Mouse (Mus musculus): Measurements from ENCODE around the gene Wdr54. TPM values are rescaled to one million over a fixed set of nuclear protein-coding genes. Genes with fewer than 3 reads are reported as not detected.
"Not testable (repeated sequence)": the region's sequence is repeated elsewhere in the genome, so short reads cannot be mapped to it uniquely, and the experiment has no call there.

Gene Wdr54
- polyA plus RNA-seq, 1 experiment from 2014 or later, result 15.4 TPM

- Histone ChIP-seq H3K9ac (no peak overlapping the region), H3K36me3 (replicated peaks) (0 out of 2 replicates have a peak, but pooled peaks cover 6% of the 10 kb centered on the region), H3K27ac (peak overlapping the region; percentile 26), H3K27me3 (no peaks in the 10 kb centered on the region), H3K4me3 (replicated peaks) (0 out of 2 replicates have a peak overlapping the region, but pooled peaks have one; percentile 10), H3K4me1 (peaks cover 19% of the 10 kb centered on the region), H3K9me3 (no peaks in the 10 kb centered on the region), H3K4me2 (peak overlapping the region; percentile 3; the same call in 1 of the 2 replicates)
- WGBS, result 54% methylated on average over 9 of the region's 9 CpGs
- ATAC-seq (ENCODE audit: low FRiP score), result no peak
Measured at GRCm38 (mm10) chr6:83172240-83172920, 16.2 kb upstream of the Wdr54 start.

- H3K36me3 ChIP-seq (replicated peaks), result 0 out of 2 replicates have a peak, but pooled peaks cover 6% of the 10 kb centered on the region
- H3K27me3 ChIP-seq, result no peaks in the 10 kb centered on the region
- no peak for ATAC-seq (ENCODE audit: low FRiP score)
- no peaks in the 10 kb centered on the region for H3K9me3 ChIP-seq
- no peak overlapping the region for H3K27ac ChIP-seq
- no peak overlapping the region for H3K4me2 ChIP-seq
- no peak overlapping the region for H3K4me3 ChIP-seq (replicated peaks)
- peaks cover 32% of the 10 kb centered on the region for H3K4me1 ChIP-seq
- H3K9ac ChIP-seq, result no peak overlapping the region
- 85% methylated on average over 5 of the region's 5 CpGs for WGBS
Measured at GRCm38 (mm10) chr6:83171063-83171462, 14.9 kb upstream of the Wdr54 start.

- Histone ChIP-seq H3K27me3 (no peaks in the 10 kb centered on the region), H3K9me3 (no peaks in the 10 kb centered on the region), H3K4me2 (no peak overlapping the region), H3K36me3 (replicated peaks) (0 out of 2 replicates have a peak, but pooled peaks cover 6% of the 10 kb centered on the region), H3K4me1 (peaks cover 37% of the 10 kb centered on the region), H3K27ac (no peak overlapping the region), H3K4me3 (replicated peaks) (no peak overlapping the region), H3K9ac (no peak overlapping the region)
- 91% methylated on average over 5 of the region's 5 CpGs for WGBS
- no peak for ATAC-seq (ENCODE audit: low FRiP score)
Measured at GRCm38 (mm10) chr6:83169872-83170271, 13.7 kb upstream of the Wdr54 start.

DNA sequence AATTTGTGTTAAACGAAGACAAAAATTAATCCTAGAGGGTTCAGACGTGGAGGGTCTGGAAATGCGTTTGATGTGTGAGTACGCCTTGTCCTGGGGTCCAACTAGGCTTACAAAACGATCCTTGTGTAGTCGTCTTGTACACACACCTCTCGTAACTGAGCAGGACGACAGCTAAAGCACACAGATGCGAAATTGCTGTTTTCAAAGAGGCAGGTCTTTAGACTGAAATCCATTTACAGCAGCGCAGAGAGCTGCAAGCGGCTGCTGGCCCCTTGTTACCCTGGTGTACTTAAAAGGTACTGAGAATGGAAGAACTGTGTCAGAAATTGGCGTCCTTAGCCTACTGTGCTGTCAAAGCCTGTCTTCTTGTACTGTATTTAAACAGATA, 10.0 kb upstream of the Wdr54 start:
- no peaks in the 10 kb centered on the region for H3K9me3 ChIP-seq
- H3K36me3 ChIP-seq (replicated peaks), result no peaks in the 10 kb centered on the region
- H3K4me3 ChIP-seq (replicated peaks), result peak overlapping the region; percentile 79
- H3K27ac ChIP-seq, result peak overlapping the region; percentile 82
- H3K4me1 ChIP-seq, result peaks cover 42% of the 10 kb centered on the region
- H3K4me2 ChIP-seq, result peak overlapping the region; percentile 73
- ATAC-seq (ENCODE audit: low FRiP score), result no peak
- H3K9ac ChIP-seq, result peak overlapping the region; percentile 87
- WGBS, result under 1% methylated on average over 12 of the region's 12 CpGs
- peaks cover 23% of the 10 kb centered on the region for H3K27me3 ChIP-seq

DNA sequence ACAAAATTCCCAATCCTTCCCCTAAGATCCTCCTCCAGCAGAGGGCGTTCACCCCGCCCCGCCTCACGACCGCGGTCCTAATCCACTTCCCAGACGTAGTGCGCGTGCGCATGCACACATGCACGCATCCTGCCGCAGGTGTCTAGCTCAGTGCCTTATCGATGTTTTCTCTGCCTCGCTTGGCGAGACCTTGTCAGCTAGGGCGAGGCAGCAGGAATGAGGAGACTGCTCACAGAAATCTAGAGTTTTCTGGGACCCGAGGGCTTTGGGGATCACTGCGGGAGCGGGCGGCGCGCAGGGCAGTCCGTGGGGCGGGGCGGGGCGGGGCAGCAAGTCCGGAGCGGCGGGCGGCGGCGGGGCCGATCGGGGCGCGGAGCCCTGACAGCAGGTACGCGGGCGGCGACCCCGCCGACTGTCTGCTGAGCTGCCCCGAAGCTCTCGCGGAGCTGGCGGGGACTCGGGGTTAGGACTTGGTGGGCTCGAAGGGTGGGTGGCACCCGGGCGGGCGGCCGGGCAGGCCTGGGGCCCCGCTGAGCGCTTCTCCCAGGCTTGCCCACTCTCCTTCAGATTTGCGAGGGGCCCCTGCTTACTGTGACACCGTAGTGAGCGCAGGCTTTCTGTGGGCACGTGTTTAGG, 9.5 kb upstream of the Wdr54 start, which contains the start of gene Dctn1:
Gene Dctn1 (plus strand): TSS at position 314 of the 636 bp plus-strand sequence.
- H3K4me3 ChIP-seq (replicated peaks), result peak within 1 kb of the TSS; percentile 79
- ATAC-seq (ENCODE audit: low FRiP score), result peak; percentile 89

GRCm38 (mm10) chr6:83165026-83165606, 8.9 kb upstream of the Wdr54 start:
- WGBS, result 7% methylated on average over 6 of the region's 6 CpGs
- Histone ChIP-seq H3K9ac (peak overlapping the region; percentile 87), H3K36me3 (replicated peaks) (no peaks in the 10 kb centered on the region), H3K9me3 (no peaks in the 10 kb centered on the region), H3K27ac (peak overlapping the region; percentile 56; the same call in 1 of the 2 replicates), H3K27me3 (peaks cover 34% of the 10 kb centered on the region), H3K4me3 (replicated peaks) (peak overlapping the region; percentile 79), H3K4me2 (peak overlapping the region; percentile 73), H3K4me1 (peaks cover 37% of the 10 kb centered on the region)
- peak; percentile 18 for ATAC-seq (ENCODE audit: low FRiP score)

More for the DNA sequence above, 9.5 kb upstream of the Wdr54 start, which contains the start of gene Dctn1:
- WGBS, result under 1% methylated on average over 58 of the region's 58 CpGs
- Histone ChIP-seq H3K9me3 (no peaks in the 10 kb centered on the region), H3K27ac (peak within 1 kb of the TSS; percentile 82), H3K9ac (peak within 1 kb of the TSS; percentile 87), H3K27me3 (peaks cover 28% of the 10 kb centered on the region), H3K4me2 (peak within 1 kb of the TSS; percentile 73), H3K4me1 (peaks cover 37% of the 10 kb centered on the region), H3K36me3 (replicated peaks) (no peaks in the 10 kb centered on the region)

DNA sequence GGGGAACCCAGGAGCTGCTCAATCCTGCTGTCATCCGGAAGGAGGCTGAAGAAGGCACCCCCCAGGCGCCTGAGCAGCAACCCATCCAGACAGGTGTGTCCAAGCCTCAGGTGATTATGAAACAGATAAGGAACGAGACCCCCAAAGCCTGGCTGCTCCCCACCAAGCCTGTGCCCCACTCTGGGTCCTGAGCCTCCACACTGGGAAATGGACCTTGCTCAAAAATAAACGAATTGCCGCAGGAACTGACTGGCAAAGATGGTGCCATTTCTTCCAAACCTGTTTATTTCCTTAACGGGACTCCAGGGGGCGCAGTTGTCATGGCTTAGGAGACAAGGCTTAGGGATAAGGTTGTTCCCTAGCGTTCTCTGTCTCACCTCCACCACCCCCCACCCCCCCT, 6.5 kb upstream of the Wdr54 start:
- 2% methylated on average over 8 of the region's 8 CpGs for WGBS
- H3K9ac ChIP-seq, result no peak overlapping the region

GRCm38 (mm10) chr6:83161921-83162641, 5.9 kb upstream of the Wdr54 start:
- WGBS, result under 1% methylated on average over 49 of the region's 49 CpGs
- H3K9ac ChIP-seq, result 0 out of 2 replicates have a peak overlapping the region, but pooled peaks have one; percentile 22
- H3K36me3 ChIP-seq (replicated peaks), result no peaks in the 10 kb centered on the region
- no peaks in the 10 kb centered on the region for H3K9me3 ChIP-seq
- peak overlapping the region; percentile 27 for H3K4me3 ChIP-seq (replicated peaks)
- no peak for ATAC-seq (ENCODE audit: low FRiP score)
- H3K4me2 ChIP-seq, result peak overlapping the region; percentile 40
- no peak overlapping the region for H3K27ac ChIP-seq
- H3K4me1 ChIP-seq, result peaks cover 28% of the 10 kb centered on the region
- H3K27me3 ChIP-seq, result peaks cover 38% of the 10 kb centered on the region

More for the DNA sequence above, 6.5 kb upstream of the Wdr54 start:
- Histone ChIP-seq H3K27ac (no peak overlapping the region), H3K9me3 (no peaks in the 10 kb centered on the region), H3K4me2 (peak overlapping the region; percentile 40), H3K27me3 (peaks cover 38% of the 10 kb centered on the region), H3K4me3 (replicated peaks) (peak overlapping the region; percentile 27), H3K36me3 (replicated peaks) (no peaks in the 10 kb centered on the region), H3K4me1 (peaks cover 34% of the 10 kb centered on the region)
- no peak for ATAC-seq (ENCODE audit: low FRiP score)

GRCm38 (mm10) chr6:83161442-83161841, 5.2 kb upstream of the Wdr54 start:
- no peak overlapping the region for H3K27ac ChIP-seq
- peaks cover 38% of the 10 kb centered on the region for H3K27me3 ChIP-seq
- H3K4me1 ChIP-seq, result peaks cover 24% of the 10 kb centered on the region
- no peak overlapping the region for H3K9ac ChIP-seq
- H3K4me3 ChIP-seq (replicated peaks), result peak overlapping the region; percentile 27
- no peaks in the 10 kb centered on the region for H3K36me3 ChIP-seq (replicated peaks)
- H3K9me3 ChIP-seq, result no peaks in the 10 kb centered on the region
- ATAC-seq (ENCODE audit: low FRiP score), result no peak
- H3K4me2 ChIP-seq, result peak overlapping the region; percentile 40
- 7% methylated on average over 19 of the region's 19 CpGs for WGBS

GRCm38 (mm10) chr6:83159456-83159855, 3.3 kb upstream of the Wdr54 start:
- not testable (repeated sequence) for ATAC-seq (ENCODE audit: low FRiP score); H3K9ac ChIP-seq; H3K27ac ChIP-seq; H3K9me3 ChIP-seq; H3K4me2 ChIP-seq; H3K36me3 ChIP-seq (replicated peaks); H3K4me3 ChIP-seq (replicated peaks)
- peaks cover 31% of the 10 kb centered on the region for H3K4me1 ChIP-seq
- peaks cover 38% of the 10 kb centered on the region for H3K27me3 ChIP-seq
- WGBS, result 37% methylated on average over 3 of the region's 3 CpGs

DNA sequence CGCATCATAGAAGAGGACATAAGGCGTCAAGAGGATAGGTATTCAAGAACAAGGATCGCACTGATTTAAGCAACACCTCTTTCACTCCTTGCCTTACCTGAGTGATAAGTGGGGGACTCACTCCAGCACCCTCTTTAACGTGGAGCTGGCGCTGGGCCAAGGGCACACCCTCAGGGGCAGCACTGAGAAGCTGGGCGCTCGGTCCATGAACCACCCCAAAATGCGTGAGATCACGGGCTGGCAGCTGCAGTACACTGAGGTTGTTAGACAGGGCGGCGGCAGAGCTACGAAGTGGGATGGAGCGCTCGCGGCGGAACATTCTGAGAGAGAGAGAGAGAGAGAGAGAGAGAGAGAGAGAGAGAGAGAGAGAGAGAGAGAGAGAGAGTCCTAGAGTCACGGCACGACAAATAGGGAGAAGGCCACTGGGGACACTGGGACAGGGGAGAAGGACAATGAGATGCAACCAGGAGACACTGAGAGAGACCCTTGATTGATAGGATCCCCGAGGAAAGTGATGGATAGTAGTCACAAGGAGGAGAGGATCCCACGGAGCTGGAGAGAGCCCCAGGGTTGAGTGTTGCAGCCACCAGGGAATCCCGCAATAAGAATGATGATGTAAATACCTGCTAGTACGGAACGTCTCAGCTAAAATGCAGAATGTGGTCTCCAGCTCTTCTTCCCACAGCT, 502 bp downstream of the Wdr54 start:
- H3K27me3 ChIP-seq, result peaks cover 9% of the 10 kb centered on the region
- peak; percentile 15 for ATAC-seq (ENCODE audit: low FRiP score)
- 0 out of 2 replicates have a peak overlapping the region, but pooled peaks have one; percentile 19 for H3K27ac ChIP-seq
- peak overlapping the region; percentile 62 for H3K9ac ChIP-seq
- peak overlapping the region; percentile 83 for H3K4me2 ChIP-seq
- H3K4me1 ChIP-seq, result peaks cover 30% of the 10 kb centered on the region
- H3K36me3 ChIP-seq (replicated peaks), result peaks cover 24% of the 10 kb centered on the region
- H3K4me3 ChIP-seq (replicated peaks), result peak overlapping the region; percentile 60
- H3K9me3 ChIP-seq, result no peaks in the 10 kb centered on the region
- 7% methylated on average over 23 of the region's 23 CpGs for WGBS
